Mouse (Mus musculus): ENCODE data around the gene Plpp7. TPM values are rescaled to one million over a fixed set of nuclear protein-coding genes. Genes with fewer than 3 reads are reported as not detected.
A peak's percentile ranks its signal among the peaks of the same experiment; 100 is the strongest.

The Plpp7 gene
- polyA plus RNA-seq, 1 experiment from 2014 or later: 16.6 TPM

- Histone ChIP-seq H3K4me1 (replicated peaks) (peaks cover 46% of the 10 kb centered on the region), H3K27me3 (no peaks in the 10 kb centered on the region), H3K9ac (replicated peaks) (peak overlapping the region; percentile 99), H3K4me3 (replicated peaks) (peak overlapping the region; percentile 92), H3K27ac (peak overlapping the region; percentile 99), H3K4me2 (replicated peaks) (peak overlapping the region; percentile 100), H3K36me3 (no peaks in the 10 kb centered on the region), H3K9me3 (no peaks in the 10 kb centered on the region)
- 3% methylated on average over 7 of the region's 7 CpGs for WGBS
- ATAC-seq: peak; percentile 81
These were observed 55.2 kb downstream of the Plpp7 start for GRCm38 (mm10) chr2:32150562-32150923.

- no peaks in the 10 kb centered on the region for H3K27me3 ChIP-seq
- peak within 1 kb of the TSS; percentile 99 for H3K9ac ChIP-seq (replicated peaks)
- no peaks in the 10 kb centered on the region for H3K36me3 ChIP-seq
- H3K4me1 ChIP-seq (replicated peaks): peaks cover 51% of the 10 kb centered on the region
- peak within 1 kb of the TSS; percentile 100 for H3K4me2 ChIP-seq (replicated peaks)
- peak; percentile 78 for ATAC-seq
- under 1% methylated on average over 71 of the region's 117 CpGs for WGBS
- H3K9me3 ChIP-seq: no peaks in the 10 kb centered on the region
- H3K4me3 ChIP-seq (replicated peaks): peak within 1 kb of the TSS; percentile 92
- peak within 1 kb of the TSS; percentile 99 for H3K27ac ChIP-seq
These were observed 55.8 kb downstream of the Plpp7 start, which contains the start of gene Prrc2b for GRCm38 (mm10) chr2:32150924-32151659. Gene Prrc2b, plus strand, starts transcription at chr2:32151082.

- H3K4me1 ChIP-seq (replicated peaks): peaks cover 56% of the 10 kb centered on the region
- 0% methylated on average over 22 of the region's 22 CpGs for WGBS
- peak; percentile 32; the same call in 1 of the 2 replicates for ATAC-seq
These were observed 56.5 kb downstream of the Plpp7 start for GRCm38 (mm10) chr2:32151660-32152366.

GRCm38 (mm10) chr2:32152367-32153034 lies 57.2 kb downstream of the Plpp7 start:
- no peaks in the 10 kb centered on the region for H3K36me3 ChIP-seq
- peak overlapping the region; percentile 99 for H3K27ac ChIP-seq
- no peaks in the 10 kb centered on the region for H3K27me3 ChIP-seq
- no peak for ATAC-seq
- peak overlapping the region; percentile 99 for H3K9ac ChIP-seq (replicated peaks)
- peak overlapping the region; percentile 100 for H3K4me2 ChIP-seq (replicated peaks)
- H3K9me3 ChIP-seq: no peaks in the 10 kb centered on the region
- peak overlapping the region; percentile 92 for H3K4me3 ChIP-seq (replicated peaks)
- 19% methylated on average over 12 of the region's 12 CpGs for WGBS
- peaks cover 63% of the 10 kb centered on the region for H3K4me1 ChIP-seq (replicated peaks)

More at GRCm38 (mm10) chr2:32151660-32152366, 56.5 kb downstream of the Plpp7 start:
- peak overlapping the region; percentile 92 for H3K4me3 ChIP-seq (replicated peaks)
- H3K9me3 ChIP-seq: no peaks in the 10 kb centered on the region
- no peaks in the 10 kb centered on the region for H3K36me3 ChIP-seq
- peak overlapping the region; percentile 100 for H3K4me2 ChIP-seq (replicated peaks)
- peak overlapping the region; percentile 99 for H3K27ac ChIP-seq
- H3K9ac ChIP-seq (replicated peaks): peak overlapping the region; percentile 99
- H3K27me3 ChIP-seq: no peaks in the 10 kb centered on the region

DNA sequence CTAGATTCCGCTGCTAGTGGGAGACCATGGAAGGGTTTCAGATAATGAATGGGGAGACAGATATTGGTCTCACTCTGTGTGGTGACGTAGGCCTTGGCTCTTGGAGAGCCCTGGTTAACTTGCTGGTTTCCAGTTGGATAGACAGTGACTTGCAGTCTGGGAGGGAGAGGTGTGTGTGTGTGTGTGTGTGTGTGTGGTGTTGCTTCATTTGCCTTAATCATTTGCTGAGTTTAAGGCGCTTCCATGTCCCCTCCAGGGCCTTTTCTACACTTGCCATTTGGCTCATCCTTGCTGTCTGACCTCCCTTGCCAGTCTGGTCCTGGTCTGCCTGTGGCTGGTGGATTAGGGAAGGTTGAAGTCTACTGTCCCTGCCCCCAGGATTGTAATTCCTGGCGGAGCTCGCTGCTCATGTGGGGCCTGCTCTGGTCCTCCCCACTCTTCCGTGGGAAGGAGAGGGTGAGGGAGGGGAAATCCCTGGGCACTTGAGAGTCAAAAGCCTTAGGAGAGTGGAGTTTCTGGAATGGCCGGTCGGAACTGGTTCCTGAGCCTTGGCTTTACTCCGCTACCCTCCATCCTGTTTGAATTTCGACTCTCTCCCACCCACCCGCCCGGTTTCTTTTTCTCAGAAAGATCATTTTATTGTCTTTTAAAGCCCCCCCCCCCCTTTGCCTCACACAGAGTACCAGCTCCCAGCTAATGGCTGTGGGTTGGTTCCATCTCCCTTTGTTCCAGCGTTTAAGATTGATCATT lies 57.9 kb downstream of the Plpp7 start:
- Histone ChIP-seq H3K4me1 (replicated peaks) (peaks cover 70% of the 10 kb centered on the region), H3K9me3 (no peaks in the 10 kb centered on the region), H3K9ac (replicated peaks) (peak overlapping the region; percentile 99), H3K27me3 (no peaks in the 10 kb centered on the region), H3K4me2 (replicated peaks) (peak overlapping the region; percentile 100), H3K27ac (peak overlapping the region; percentile 99), H3K4me3 (replicated peaks) (peak overlapping the region; percentile 92), H3K36me3 (no peaks in the 10 kb centered on the region)
- ATAC-seq: no peak
- 7% methylated on average over 13 of the region's 13 CpGs for WGBS

GRCm38 (mm10) chr2:32153791-32154119 lies 58.4 kb downstream of the Plpp7 start:
- Histone ChIP-seq H3K9me3 (no peaks in the 10 kb centered on the region), H3K4me1 (replicated peaks) (peaks cover 75% of the 10 kb centered on the region), H3K4me2 (replicated peaks) (peak overlapping the region; percentile 100), H3K27me3 (no peaks in the 10 kb centered on the region), H3K27ac (peak overlapping the region; percentile 99; the same call in 1 of the 2 replicates), H3K36me3 (no peaks in the 10 kb centered on the region), H3K4me3 (replicated peaks) (peak overlapping the region; percentile 92), H3K9ac (replicated peaks) (peak overlapping the region; percentile 99)
- ATAC-seq: no peak
- 12% methylated on average over 4 of the region's 4 CpGs for WGBS

DNA sequence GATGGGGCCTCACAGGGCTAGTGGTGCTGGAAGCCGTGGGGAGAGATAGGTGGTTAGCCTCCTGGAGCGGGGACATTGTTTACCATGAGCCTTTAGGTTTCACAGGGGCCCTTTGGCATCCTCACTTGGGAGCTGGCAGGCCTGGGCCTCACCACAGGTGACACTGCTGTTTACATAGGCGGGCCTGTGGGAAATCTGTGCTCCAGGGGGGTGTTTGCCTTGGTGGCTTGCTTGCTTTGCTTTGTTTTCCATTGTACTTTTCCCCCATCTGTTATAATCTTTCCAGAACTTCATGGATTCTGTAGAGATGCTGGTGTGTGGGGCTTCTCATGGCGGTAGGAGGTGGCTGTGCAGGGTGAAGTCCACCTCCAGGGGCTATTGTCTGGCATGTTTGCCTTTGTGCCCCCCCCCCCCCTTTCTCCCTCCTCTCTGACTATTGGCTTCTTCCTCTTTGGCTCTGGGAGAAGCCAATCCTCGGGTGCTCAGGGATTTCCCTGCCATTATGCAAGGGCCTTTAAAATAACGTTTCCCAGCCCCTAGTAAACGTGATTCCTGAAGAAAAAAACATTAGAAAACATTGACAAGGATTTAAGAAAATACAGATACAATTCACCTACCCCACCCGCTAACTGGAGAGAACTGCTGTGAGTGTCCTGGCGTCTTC lies 59.1 kb downstream of the Plpp7 start:
- H3K4me2 ChIP-seq (replicated peaks): peak overlapping the region; percentile 100
- no peak for ATAC-seq
- peak overlapping the region; percentile 92 for H3K4me3 ChIP-seq (replicated peaks)
- H3K27me3 ChIP-seq: no peaks in the 10 kb centered on the region
- peaks cover 82% of the 10 kb centered on the region for H3K4me1 ChIP-seq (replicated peaks)
- H3K27ac ChIP-seq: peak overlapping the region; percentile 99
- H3K9me3 ChIP-seq: no peaks in the 10 kb centered on the region
- H3K36me3 ChIP-seq: no peaks in the 10 kb centered on the region
- WGBS: 29% methylated on average over 9 of the region's 9 CpGs
- peak overlapping the region; percentile 99 for H3K9ac ChIP-seq (replicated peaks)

GRCm38 (mm10) chr2:32154998-32155541 lies 59.7 kb downstream of the Plpp7 start:
- no peak for ATAC-seq
- Histone ChIP-seq H3K9ac (replicated peaks) (peak overlapping the region; percentile 99; the same call in 1 of the 2 replicates), H3K27me3 (no peaks in the 10 kb centered on the region), H3K4me3 (replicated peaks) (peak overlapping the region; percentile 92), H3K4me2 (replicated peaks) (peak overlapping the region; percentile 100), H3K27ac (peak overlapping the region; percentile 99; the same call in 1 of the 2 replicates), H3K4me1 (replicated peaks) (peaks cover 86% of the 10 kb centered on the region), H3K36me3 (no peaks in the 10 kb centered on the region), H3K9me3 (no peaks in the 10 kb centered on the region)
- WGBS: 40% methylated on average over 7 of the region's 7 CpGs

DNA sequence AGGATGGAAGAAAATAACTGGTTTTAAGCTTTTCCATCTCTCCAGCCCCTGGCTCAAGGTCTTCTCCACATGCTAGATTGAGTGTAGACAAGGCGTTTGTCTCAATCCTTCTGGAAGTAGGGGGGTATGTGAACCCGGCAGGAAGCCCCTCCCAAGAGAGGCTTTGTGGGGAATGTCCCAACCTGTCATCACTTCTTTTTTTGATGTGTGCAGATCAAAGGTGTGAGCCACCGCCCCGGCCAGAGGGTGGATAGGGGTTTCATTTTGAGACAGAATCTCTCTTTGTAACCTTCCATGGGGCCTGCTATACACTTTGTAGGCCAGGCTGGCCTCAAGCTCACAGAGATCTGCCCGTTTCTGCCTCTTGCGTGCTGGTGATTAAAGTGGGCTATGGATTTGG lies 60.3 kb downstream of the Plpp7 start:
- 0 out of 2 replicates have a peak, but pooled peaks cover 4% of the 10 kb centered on the region for H3K36me3 ChIP-seq
- WGBS: 60% methylated on average over 6 of the region's 6 CpGs
- H3K9me3 ChIP-seq: no peaks in the 10 kb centered on the region
- H3K27me3 ChIP-seq: no peaks in the 10 kb centered on the region
- no peak for ATAC-seq
- H3K4me2 ChIP-seq (replicated peaks): peak overlapping the region; percentile 100
- peak overlapping the region; percentile 99; the same call in 1 of the 2 replicates for H3K27ac ChIP-seq
- H3K4me1 ChIP-seq (replicated peaks): peaks cover 87% of the 10 kb centered on the region
- H3K9ac ChIP-seq (replicated peaks): 0 out of 2 replicates have a peak overlapping the region, but pooled peaks have one; percentile 55
- no peak overlapping the region for H3K4me3 ChIP-seq (replicated peaks)

- Histone ChIP-seq H3K27ac (peak overlapping the region; percentile 83), H3K4me2 (replicated peaks) (peak overlapping the region; percentile 41), H3K27me3 (no peaks in the 10 kb centered on the region), H3K36me3 (0 out of 2 replicates have a peak, but pooled peaks cover 4% of the 10 kb centered on the region), H3K4me1 (replicated peaks) (peaks cover 88% of the 10 kb centered on the region), H3K9ac (replicated peaks) (peak overlapping the region; percentile 55), H3K4me3 (replicated peaks) (no peak overlapping the region), H3K9me3 (no peaks in the 10 kb centered on the region)
- 71% methylated on average over 10 of the region's 10 CpGs for WGBS
- no peak for ATAC-seq
These were observed 61.3 kb downstream of the Plpp7 start for GRCm38 (mm10) chr2:32156645-32157044.

Measured in midbrain, embryonic 13.5 days (tissue).